Mouse (Mus musculus): ENCODE data around the gene Maml3. TPM values are rescaled to one million over a fixed set of nuclear protein-coding genes. Genes with fewer than 3 reads are reported as not detected.

Maml3 gene
- total RNA-seq, 2 experiments from 2014 or later, result 7.4 to 7.5 TPM

- no peak for DNase-seq
- intact Hi-C loops (cut with DNase I), result loop anchor here (10.0 kb wide), 1 partner anchor 148 kb away; no protein-coding TSS in a partner anchor
These were observed 252.2 kb downstream of the Maml3 start for GRCm38 (mm10) chr3:51852692-51853091.

- intact Hi-C loops (cut with DNase I), result loop anchor here (10.0 kb wide), 1 partner anchor 147 kb away; no protein-coding TSS in a partner anchor
- no peak for DNase-seq
These were observed 253.3 kb downstream of the Maml3 start for GRCm38 (mm10) chr3:51851596-51851995.

DNA sequence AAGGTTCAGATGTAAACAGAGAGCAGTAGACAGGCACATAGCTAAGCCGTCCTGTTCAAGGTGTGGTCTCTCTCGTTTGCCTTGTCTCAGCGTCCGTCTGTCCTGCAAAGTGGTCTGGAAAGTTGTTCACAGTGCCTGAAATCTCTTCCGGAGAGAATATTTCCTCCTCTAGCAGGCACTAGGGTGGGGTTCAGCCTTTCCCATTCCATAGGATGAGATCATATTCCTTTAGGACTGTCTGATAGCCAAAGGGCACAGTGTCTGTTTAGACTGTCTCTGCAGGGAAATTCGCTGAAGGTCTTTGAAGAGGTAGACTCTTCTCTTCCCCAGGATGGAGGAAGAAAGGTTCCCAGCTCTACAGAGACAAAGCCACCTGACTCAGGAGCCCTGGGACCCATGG, 255.4 kb downstream of the Maml3 start:
- no peak for DNase-seq
- intact Hi-C loops (cut with DNase I), result no loop called here

- intact Hi-C loops (cut with DNase I), result no loop called here
- no peak for DNase-seq
These were observed 257.6 kb downstream of the Maml3 start for GRCm38 (mm10) chr3:51847262-51847661.

DNA sequence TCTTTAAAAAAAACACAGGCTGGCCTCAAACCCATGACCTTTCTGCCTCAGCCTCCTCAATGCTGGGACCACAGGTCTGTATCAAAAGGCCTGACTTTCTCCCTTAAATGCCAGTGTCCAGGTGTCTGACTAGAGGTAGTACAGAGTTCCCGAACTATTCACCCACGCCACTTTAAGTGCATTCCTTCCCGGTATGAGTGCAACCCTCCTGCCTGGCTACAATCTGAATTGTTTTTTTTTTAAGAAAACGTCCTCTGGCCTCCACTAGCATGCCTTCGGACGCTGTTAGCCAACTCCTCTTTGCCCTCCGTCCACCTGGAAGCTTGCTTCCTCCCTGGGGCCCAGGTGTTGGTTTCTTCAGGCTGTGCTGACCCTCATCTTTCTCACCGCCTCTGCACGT, 260.6 kb downstream of the Maml3 start:
- DNase-seq, result no peak
- intact Hi-C loops (cut with DNase I), result no loop called here

DNA sequence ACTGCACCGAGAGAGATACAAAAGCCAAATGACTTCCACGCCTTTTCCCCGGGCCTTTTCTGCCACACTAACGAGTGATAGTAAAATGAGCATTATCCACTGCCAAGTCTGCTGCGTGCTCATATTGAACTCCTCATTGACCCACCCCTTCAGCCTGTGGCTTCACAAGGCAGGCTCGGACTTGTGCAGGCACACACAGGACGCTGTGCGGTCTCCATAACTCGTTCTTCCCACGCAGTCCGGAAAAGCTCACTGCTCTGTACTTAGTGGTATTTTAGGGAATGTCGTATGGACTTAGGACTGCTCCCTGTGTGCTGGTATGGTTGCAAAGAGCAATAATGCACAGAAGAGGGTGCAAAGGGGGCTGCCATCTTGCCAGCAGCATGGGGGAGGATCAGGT, 262.7 kb downstream of the Maml3 start:
- intact Hi-C loops (cut with DNase I), result no loop called here
- DNase-seq, result no peak

GRCm38 (mm10) chr3:51841598-51841997, 263.3 kb downstream of the Maml3 start:
- intact Hi-C loops (cut with DNase I), result no loop called here
- DNase-seq, result no peak

- intact Hi-C loops (cut with DNase I), result no loop called here
- DNase-seq, result no peak
These were observed 263.7 kb downstream of the Maml3 start for GRCm38 (mm10) chr3:51841177-51841576.

DNA sequence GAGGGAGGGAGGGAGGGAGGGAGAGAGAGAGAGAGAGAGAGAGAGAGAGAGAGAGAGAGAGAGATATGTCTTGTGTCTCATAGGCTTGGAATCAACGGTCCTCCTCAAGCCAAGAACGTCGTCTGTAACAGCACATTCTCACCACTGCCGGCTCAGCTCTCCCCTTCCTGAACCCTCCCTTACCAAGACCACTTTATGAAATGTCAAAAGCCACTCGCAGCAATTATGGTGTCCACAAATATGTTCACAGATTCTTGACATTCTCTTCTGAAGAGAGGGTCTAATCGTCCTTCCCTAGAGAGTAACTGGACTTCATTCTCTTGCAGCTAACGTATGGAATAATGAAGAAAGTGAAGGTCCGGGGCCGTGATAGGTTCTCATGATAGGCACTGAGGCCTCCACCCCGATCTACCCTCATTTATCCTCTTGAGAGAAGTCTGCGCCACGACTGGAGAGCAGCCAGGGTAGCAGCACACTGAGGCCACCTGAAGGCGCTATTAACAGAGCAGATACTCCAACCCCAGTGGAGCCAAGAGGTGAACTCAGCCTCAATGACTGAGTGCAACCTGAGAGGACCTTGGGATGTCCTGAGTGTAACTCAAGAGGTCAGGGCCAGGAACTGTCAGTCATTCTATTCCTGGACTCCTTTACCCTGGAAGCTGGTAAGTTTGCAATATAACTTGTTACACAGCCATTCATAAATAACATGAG, 264.6 kb downstream of the Maml3 start:
- intact Hi-C loops (cut with DNase I), result no loop called here

GRCm38 (mm10) chr3:51839353-51839715, 265.5 kb downstream of the Maml3 start:
- DNase-seq, result no peak
- intact Hi-C loops (cut with DNase I), result no loop called here

More for the DNA sequence above, 264.6 kb downstream of the Maml3 start:
- no peak for DNase-seq

DNA sequence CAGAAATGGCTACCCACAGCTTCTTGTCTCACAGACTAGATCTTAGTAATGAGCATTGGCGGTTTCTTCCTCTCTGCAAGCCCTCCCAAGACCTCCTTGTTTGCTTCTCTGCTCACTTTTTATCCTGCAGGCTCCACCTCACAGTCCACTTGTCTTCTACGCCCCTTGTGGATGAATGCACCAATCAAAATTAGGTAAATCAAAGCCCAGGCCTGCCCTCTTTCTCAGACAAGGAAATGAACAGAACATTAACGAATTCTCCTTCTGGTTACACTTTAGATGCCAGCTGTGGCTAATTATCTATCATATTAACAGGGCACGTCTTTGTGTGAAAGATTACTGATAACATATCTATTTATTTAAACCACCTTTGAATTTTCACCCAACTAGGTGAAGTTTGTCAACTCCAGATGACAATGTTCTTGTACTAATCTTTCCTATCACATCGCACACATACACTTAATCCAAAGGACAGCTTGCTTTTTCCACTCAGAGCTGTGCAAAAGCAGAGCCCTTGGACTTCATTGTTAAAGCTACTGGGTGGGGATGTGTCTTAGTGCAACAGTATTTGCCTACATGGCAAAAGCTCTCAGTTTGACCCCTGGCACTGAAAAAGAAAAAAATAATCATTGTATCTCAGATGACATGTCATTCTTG, 266.1 kb downstream of the Maml3 start:
- intact Hi-C loops (cut with DNase I), result no loop called here
- DNase-seq, result no peak

DNA sequence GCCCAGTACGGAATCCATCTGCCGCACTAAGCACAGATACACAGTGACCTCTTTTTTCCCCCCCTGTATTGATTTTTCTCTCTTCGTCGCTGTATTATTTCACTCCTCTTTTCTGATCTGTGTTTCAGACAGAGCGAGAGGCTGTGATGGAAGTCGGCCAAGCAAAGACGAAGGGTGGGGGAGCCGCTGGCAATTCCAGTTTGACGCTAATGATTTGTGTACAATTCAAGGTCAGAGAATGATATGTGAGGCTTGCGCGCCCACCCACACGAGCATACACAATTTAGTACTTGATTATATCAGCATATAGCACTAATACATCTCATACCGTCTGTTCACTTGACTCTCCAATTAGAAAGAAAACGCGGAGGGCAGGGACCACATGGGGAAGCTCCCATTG, 271.9 kb downstream of the Maml3 start:
- intact Hi-C loops (cut with DNase I), result no loop called here
- DNase-seq, result no peak

DNA sequence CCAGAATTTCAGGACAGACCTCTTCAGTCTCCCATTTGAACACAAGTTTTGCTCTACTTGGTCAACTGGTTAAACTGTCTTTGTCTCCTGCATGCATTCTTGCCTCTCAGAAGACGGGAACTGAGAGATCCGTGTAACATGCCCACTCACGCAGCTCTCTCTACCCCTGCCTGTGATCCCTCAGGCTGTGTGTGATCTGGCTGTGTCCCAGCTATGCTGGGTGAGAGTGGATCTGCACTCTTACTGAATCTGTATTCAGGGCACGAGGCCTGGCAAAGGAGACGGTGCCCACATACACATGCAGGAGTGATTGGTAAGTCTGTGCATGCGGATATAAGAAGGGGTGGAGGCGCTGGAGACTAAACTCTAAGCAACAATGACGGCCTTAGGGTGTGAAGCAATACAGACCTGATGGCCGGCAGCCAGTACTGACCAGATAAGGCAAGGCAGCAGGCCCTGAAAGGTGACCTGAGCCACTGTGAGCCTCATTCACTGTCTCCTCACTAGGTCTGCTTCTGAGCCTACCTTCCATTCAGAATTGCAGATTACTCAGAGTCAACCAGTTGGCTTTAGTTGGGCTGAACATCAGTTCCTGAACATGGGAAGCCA, 274.0 kb downstream of the Maml3 start:
- intact Hi-C loops (cut with DNase I), result no loop called here
- DNase-seq, result no peak

- DNase-seq, result no peak
- intact Hi-C loops (cut with DNase I), result no loop called here
These were observed 279.3 kb downstream of the Maml3 start for GRCm38 (mm10) chr3:51825530-51825929.

DNA sequence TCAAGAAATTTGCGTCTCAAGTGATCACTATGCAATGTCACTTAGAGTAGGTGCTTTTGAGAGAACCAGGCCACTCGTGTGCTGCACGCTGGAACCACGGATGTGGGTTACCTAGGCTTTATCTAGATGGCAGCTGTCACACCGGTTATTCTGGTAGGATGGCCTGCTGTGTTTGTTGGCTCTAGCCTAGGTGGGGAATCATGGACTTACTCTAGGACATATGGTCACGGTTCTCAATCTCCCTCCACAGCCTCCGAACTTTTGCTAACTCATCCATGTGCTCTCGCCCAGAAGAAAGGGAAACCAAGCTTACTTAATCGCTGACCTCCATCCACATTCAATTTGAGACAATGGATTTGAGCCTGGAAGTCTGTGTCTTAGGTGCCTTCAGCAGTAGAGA, 280.4 kb downstream of the Maml3 start:
- intact Hi-C loops (cut with DNase I), result no loop called here
- DNase-seq, result no peak

- intact Hi-C loops (cut with DNase I), result no loop called here
- DNase-seq, result no peak
These were observed 283.3 kb downstream of the Maml3 start for GRCm38 (mm10) chr3:51821551-51821950.

DNA sequence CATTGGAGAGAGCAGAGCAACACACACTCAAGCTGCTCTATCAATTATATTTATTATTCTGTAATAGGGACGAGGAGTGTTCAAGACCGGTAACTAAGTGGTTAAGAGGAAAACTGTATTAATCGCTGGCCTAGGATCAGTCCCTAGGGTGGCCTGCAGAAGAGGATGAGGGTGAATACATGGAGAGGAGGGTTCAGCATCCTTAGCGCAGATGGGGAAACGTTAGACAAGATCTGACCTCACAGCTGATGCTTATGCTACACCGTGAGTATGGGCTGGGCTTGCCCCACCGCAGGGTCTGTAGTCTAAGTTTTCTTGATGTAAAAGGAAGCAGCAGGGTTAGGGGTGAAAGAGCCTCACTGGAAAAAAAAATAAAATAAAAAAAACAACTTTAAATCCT, 285.8 kb downstream of the Maml3 start:
- intact Hi-C loops (cut with DNase I), result no loop called here
- DNase-seq, result no peak

DNA sequence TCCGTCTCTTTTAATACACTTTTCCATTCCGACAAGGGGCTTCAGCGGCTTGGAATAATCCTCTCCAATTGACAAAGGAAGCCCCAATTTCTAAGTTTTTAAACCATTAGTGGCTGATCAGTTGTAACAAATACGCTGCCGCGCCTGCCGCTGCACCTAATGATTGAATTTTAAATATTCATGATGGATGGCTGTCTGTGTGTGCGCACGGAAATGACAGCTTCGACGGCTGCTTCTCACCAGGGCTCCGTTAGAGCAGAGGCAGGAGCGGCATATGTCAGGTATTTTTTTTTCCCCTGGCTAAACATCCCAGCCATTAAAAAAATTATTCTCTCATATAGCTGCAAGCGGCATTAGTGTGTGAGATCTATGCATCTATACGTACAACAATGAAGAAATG, 287.0 kb downstream of the Maml3 start:
- DNase-seq, result no peak
- intact Hi-C loops (cut with DNase I), result no loop called here

DNA sequence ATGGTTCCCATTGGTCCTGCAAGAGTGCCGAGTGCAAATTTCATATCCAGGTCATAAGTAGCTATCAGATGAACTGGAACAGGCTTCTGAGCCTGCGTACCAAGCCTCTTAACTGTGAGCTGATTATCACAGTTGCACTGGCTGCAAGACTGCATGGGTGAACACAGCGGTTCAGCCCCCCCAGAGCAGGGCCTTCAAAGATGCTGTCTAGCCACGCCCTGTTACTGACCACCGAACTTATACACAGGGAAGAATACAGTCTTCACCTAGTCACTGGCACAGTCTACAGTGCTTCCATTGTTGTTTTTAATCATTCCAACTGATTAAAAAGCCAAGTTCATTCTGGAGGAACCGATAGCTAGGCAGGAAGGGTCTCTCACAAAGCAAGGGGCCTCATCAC, 287.5 kb downstream of the Maml3 start:
- no peak for DNase-seq
- intact Hi-C loops (cut with DNase I), result no loop called here

DNA sequence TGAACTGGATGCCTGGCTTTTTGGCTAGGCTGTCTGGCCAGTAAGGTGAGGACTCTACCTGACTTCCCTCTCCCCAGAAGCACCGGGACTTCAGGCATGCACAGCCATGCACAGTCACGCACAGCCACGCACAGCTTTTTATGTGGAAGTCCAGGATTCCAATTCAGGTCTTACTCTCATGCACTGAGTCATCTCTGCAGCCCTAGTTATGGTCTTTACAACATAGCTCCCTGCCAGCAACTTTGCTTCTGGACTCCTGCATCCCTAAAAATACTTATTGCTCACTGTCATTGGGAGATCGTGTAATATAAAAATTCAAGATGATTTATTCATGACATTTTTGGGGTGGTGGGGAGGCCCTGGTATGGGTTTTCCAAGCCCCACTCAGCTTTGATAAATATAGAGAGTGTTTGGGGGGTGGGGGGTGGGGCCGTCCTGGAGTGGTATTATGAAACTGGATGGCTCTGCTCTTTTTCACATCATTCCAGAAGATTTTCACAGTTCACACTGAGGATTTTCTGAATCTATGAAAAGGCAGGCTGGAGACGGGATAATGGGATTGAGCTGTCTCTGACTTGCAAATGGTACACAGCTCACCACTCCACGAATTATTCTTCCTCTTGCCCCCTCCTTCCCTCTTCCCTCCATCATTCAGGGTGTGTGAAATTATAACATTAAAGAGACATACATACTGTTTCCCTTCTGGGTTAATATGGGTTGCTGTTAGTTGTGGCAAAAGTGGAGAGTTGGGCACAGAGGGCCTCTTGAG, 288.2 kb downstream of the Maml3 start:
- no peak for DNase-seq
- intact Hi-C loops (cut with DNase I), result no loop called here

DNA sequence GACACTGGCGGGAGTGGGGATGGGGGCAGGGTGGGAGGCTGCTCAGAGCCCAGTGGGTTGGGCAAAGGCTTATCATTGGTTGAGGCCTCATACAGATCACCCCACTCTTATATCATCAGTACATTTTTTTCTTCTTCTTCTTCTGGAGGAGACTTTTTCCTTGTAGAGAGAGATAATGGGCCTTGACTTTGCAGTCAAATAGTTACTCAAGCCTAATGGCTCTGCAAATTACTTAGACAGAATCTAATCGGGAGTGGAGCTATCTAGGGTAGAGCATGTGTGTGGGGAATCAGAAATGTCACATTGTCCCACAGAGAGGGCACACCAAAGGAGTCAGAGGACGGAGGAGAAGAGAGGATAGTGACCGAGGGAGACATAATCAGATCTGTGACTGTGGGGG, 290.8 kb downstream of the Maml3 start:
- no peak for DNase-seq
- intact Hi-C loops (cut with DNase I), result no loop called here

All from left cerebral cortex, postnatal 4 days (tissue).